ENCODE assay signal across 9 mouse cellular contexts in the genomic region with DNA sequence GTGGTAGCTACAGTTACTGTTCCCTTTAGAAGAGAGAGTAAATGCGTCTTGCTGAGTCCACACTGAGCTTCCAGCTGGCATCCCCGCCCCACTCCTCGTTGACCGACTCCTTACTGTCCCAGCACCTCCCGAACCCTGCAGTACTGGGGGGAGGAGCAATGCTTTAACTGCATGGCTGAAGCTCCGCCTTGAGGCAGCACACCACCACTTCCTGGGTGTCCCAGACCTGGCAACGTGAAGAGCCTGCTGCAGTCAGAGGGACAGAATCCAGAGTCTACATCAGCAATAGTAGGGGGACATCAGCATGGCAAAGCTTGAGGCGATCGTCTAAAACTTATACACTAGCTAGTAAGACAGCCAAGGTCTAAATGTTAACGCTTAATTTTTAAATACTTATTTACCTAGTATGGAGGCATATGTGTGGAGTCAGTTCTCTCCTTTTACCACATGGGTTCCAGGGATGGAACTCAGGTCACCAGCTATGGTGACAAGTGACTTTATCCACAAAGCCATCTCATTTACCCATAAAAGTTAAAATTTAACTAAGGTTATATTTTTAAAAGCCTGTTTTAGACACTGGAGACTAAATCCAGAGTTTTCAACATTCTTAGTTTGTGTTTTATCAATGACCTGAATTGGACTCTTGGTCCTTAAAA. TPM values are rescaled to one million over a fixed set of nuclear protein-coding genes. Genes with fewer than 3 reads are reported as not detected.
A peak's percentile ranks its signal among the peaks of the same experiment; 100 is the strongest.
DNase-seq lines count a peak whose midpoint lies in the region; ATAC-seq lines count a peak whose summit lies in the region.
"Had no signal": no experiment of that assay in that cellular context is flagged by ENCODE, and none has a peak within 500 bp of the region (broad histone marks: within the 10 kb centered on the region; RNA-seq: fewer than 3 reads in every experiment).

No protein-coding gene starts in this region.

- peaks cover 15% of the 10 kb centered on the region for H3K36me3 ChIP-seq in kidney, embryonic 15.5 days
- no peaks in the 10 kb centered on the region; the same call in 1 of the 2 replicates for H3K36me3 ChIP-seq in midbrain, embryonic 15.5 days (replicated peaks)

- peaks cover 24% of the 10 kb centered on the region for H3K4me1 ChIP-seq in kidney, embryonic 15.5 days
- H3K4me1 ChIP-seq in midbrain, embryonic 15.5 days, result no peaks in the 10 kb centered on the region

- peak; percentile 75 to 86 for DNase-seq in adrenal gland, adult (ENCODE audit: inconsistent age in 2 of 2, low spot score in 1 of 2)
- DNase-seq in adrenal gland, postnatal 4 days (ENCODE audit: low spot score in 2 of 2), result no peak
- DNase-seq in adrenal gland, adult 2 months, result peak; percentile 74
- peak; percentile 35 for DNase-seq in lung, postnatal 10 days
- DNase-seq in cerebellum, adult 8-10 months, result no peak
- DNase-seq in urinary bladder, postnatal 25 days (ENCODE audit: low spot score), result no peak

- H3K4me3 ChIP-seq in kidney, embryonic 15.5 days (replicated peaks), result peak overlapping the region; percentile 17; the same call in 1 of the 2 replicates
- H3K4me3 ChIP-seq in midbrain, embryonic 15.5 days, result no peak overlapping the region

- 36% methylated on average over 10 of the region's 10 CpGs for WGBS in kidney, embryonic 15.5 days
- WGBS in midbrain, embryonic 15.5 days, result 58% methylated on average over 10 of the region's 10 CpGs

- peak overlapping the region; percentile 40 for H3K4me2 ChIP-seq in kidney, embryonic 15.5 days
- no peak overlapping the region for H3K4me2 ChIP-seq in midbrain, embryonic 15.5 days

- no peak overlapping the region for H3K9ac ChIP-seq in kidney, embryonic 15.5 days
- H3K9ac ChIP-seq in midbrain, embryonic 15.5 days, result no peak overlapping the region

- H3K9me3 ChIP-seq in kidney, embryonic 15.5 days (replicated peaks), result no peaks in the 10 kb centered on the region
- no peaks in the 10 kb centered on the region for H3K9me3 ChIP-seq in midbrain, embryonic 15.5 days

- no peaks in the 10 kb centered on the region for H3K27me3 ChIP-seq in kidney, embryonic 15.5 days
- H3K27me3 ChIP-seq in midbrain, embryonic 15.5 days (replicated peaks), result no peaks in the 10 kb centered on the region

- peak overlapping the region; percentile 91 for H3K27ac ChIP-seq in kidney, embryonic 15.5 days
- H3K27ac ChIP-seq in midbrain, embryonic 15.5 days, result no peak overlapping the region
- H3K27ac ChIP-seq: macrophage had no signal

- peak; percentile 79 for ATAC-seq in kidney, embryonic 15.5 days (replicated peaks; ENCODE audit: low FRiP score)
- no peak for ATAC-seq in midbrain, embryonic 15.5 days (replicated peaks)

RNA-seq across cellular contexts. Expression of gene Ccdc57, which starts 30.1 kb away (rescaled TPM):
- total RNA-seq in adrenal gland, postnatal 4 days (2021), result 10 to 100 TPM; 14.3 to 14.4 TPM
- total RNA-seq in adrenal gland, adult 2 months (2021), result 10 to 100 TPM in 1 of 2 experiments, 1 to 10 TPM in 1; 8.4 to 20.4 TPM
- 2.7 and 3.5 TPM in 2 replicates for polyA plus RNA-seq in adrenal gland, adult 2 months (2012; rRNA removed)
- 8.0 and 8.4 TPM in 2 replicates for polyA plus RNA-seq in kidney, embryonic 15.5 days (2015; fragmentation: Nextera tagmentation; extraction: Ambion mirVana)
- polyA plus RNA-seq in midbrain, embryonic 15.5 days (2015; fragmentation: Nextera tagmentation; extraction: Ambion mirVana), result 7.4 and 8.2 TPM in 2 replicates

RNA-seq across cellular contexts. Expression of gene Slc16a3, which starts 45.7 kb away (rescaled TPM):
- 1 to 10 TPM; 6.9 to 8.6 TPM for total RNA-seq in adrenal gland, postnatal 4 days (2021)
- 1 to 10 TPM; 1.2 to 1.3 TPM for total RNA-seq in adrenal gland, adult 2 months (2021)
- polyA plus RNA-seq in adrenal gland, adult 2 months (2012; rRNA removed), result 1.4 and 2.5 TPM in 2 replicates
- 54.0 and 66.0 TPM in 2 replicates for polyA plus RNA-seq in kidney, embryonic 15.5 days (2015; fragmentation: Nextera tagmentation; extraction: Ambion mirVana)
- polyA plus RNA-seq in midbrain, embryonic 15.5 days (2015; fragmentation: Nextera tagmentation; extraction: Ambion mirVana), result 8.4 and 10.4 TPM in 2 replicates

Comparison
In these comparisons a context has a peak if more than half of its experiments do, and no peak if none do; other contexts are left out.
1. DNase-seq: peak in adrenal gland, adult (2 of 2), adrenal gland, adult 2 months (single experiment) and lung, postnatal 10 days (single experiment); none in adrenal gland, postnatal 4 days (0 of 2), cerebellum, adult 8-10 months (single experiment) and urinary bladder, postnatal 25 days (single experiment).